Mouse (Mus musculus) kidney, embryonic 16.5 days (tissue): Measurements from ENCODE around the gene Arrdc1. TPM values are rescaled to one million over a fixed set of nuclear protein-coding genes. Genes with fewer than 3 reads are reported as not detected.
"Not testable (repeated sequence)": the region's sequence is repeated elsewhere in the genome, so short reads cannot be mapped to it uniquely, and the experiment has no call there.

Experiments used
- ATAC-seq: fragments of 200-750 bp; cut with Nextera tagmentation; 2 replicates; pipeline ENCODE4 v1.8.0; 2017; ENCODE audit warnings: moderate TSS enrichment; ENCODE audit not compliant: low FRiP score, low TSS enrichment
- H3K27ac ChIP-seq: fragments of 300-500 bp; sonication (generic); 2 replicates; pipeline ENCODE4 v1.5.1; 2014; ENCODE audit warnings: low read length
- H3K27me3 ChIP-seq: fragments of 300-500 bp; sonication (generic); 2 replicates; pipeline ENCODE4 v1.6.1; 2014; ENCODE audit warnings: low read length, control low read depth, mixed read lengths; ENCODE audit not compliant: insufficient read depth
- H3K36me3 ChIP-seq: fragments of 300-500 bp; sonication (generic); 2 replicates; pipeline ENCODE4 v1.6.1; 2014; ENCODE audit warnings: low read length, control low read depth, mixed read lengths; ENCODE audit not compliant: insufficient read depth
- H3K4me1 ChIP-seq: fragments of 300-500 bp; sonication (generic); 2 replicates; pipeline ENCODE4 v1.6.1; 2014; ENCODE audit warnings: low read length, control low read depth, mixed read lengths; ENCODE audit not compliant: insufficient read depth
- H3K4me2 ChIP-seq: fragments of 300-500 bp; sonication (generic); replicated peaks from 2 replicates; pipeline ENCODE4 v1.6.1; 2014; ENCODE audit warnings: low read depth, low read length
- H3K4me3 ChIP-seq: fragments of 300-500 bp; sonication (generic); 2 replicates; pipeline ENCODE4 v1.5.1; 2014; ENCODE audit warnings: mild to moderate bottlenecking, low read length
- H3K9ac ChIP-seq: fragments of 300-500 bp; sonication (generic); replicated peaks from 2 replicates; pipeline ENCODE4 v1.6.1; 2014; ENCODE audit warnings: low read length
- H3K9me3 ChIP-seq: fragments of 300-500 bp; sonication (generic); 2 replicates; pipeline ENCODE4 v1.6.1; 2016; ENCODE audit warnings: low read length, control low read depth
- WGBS: fragments of 180-500 bp; shearing (Covaris S2); extraction: QIAGEN DNeasy Blood & Tissue Kit; methylation state at CpG from one replicate; pipeline ENCODE4 v1.1.7; 2014; 5-methylcytosine and 5-hydroxymethylcytosine counted together
- polyA plus RNA-seq: library from polyadenylated mRNA; unstranded; fragments of >200 nt; fragmentation: Nextera tagmentation; extraction: Ambion mirVana; gene quantifications from 2 replicates; pipeline ENCODE4 v1.2.1, GENCODE M21; 2015

Gene Arrdc1
- 63.3 and 63.5 TPM in 2 replicates for polyA plus RNA-seq

GRCm38 (mm10) chr2:24935057-24935796, at the start of gene Arrdc1:
TSS of gene Arrdc1 (minus strand) at chr2:24935252.
- no peaks in the 10 kb centered on the region for H3K27me3 ChIP-seq
- peak within 1 kb of the TSS; percentile 90 for H3K4me2 ChIP-seq
- ATAC-seq = peak; percentile 96
- WGBS = under 1% methylated on average over 48 of the region's 49 CpGs
- H3K9me3 ChIP-seq = no peaks in the 10 kb centered on the region
- peaks cover 12% of the 10 kb centered on the region for H3K4me1 ChIP-seq
- peak within 1 kb of the TSS; percentile 76 for H3K4me3 ChIP-seq
- H3K27ac ChIP-seq = peak within 1 kb of the TSS; percentile 84
- peak within 1 kb of the TSS; percentile 79 for H3K9ac ChIP-seq
- H3K36me3 ChIP-seq = no peaks in the 10 kb centered on the region

GRCm38 (mm10) chr2:24976960-24977359, 41.9 kb upstream of the Arrdc1 start:
- Histone ChIP-seq H3K27ac (no peak overlapping the region), H3K4me1 (peaks cover 16% of the 10 kb centered on the region), H3K36me3 (peaks cover 7% of the 10 kb centered on the region), H3K9ac (no peak overlapping the region), H3K4me3 (no peak overlapping the region), H3K9me3 (no peaks in the 10 kb centered on the region), H3K4me2 (no peak overlapping the region), H3K27me3 (no peaks in the 10 kb centered on the region)
- no peak for ATAC-seq
- WGBS = 94% methylated on average over 5 of the region's 5 CpGs

- Histone ChIP-seq H3K27ac (peak within 1 kb of the TSS; percentile 95), H3K4me2 (peak within 1 kb of the TSS; percentile 98), H3K27me3 (no peaks in the 10 kb centered on the region), H3K4me1 (peaks cover 16% of the 10 kb centered on the region), H3K36me3 (peaks cover 13% of the 10 kb centered on the region), H3K4me3 (peak within 1 kb of the TSS; percentile 64), H3K9me3 (no peaks in the 10 kb centered on the region), H3K9ac (peak within 1 kb of the TSS; percentile 79)
- peak; percentile 70 for ATAC-seq
- under 1% methylated on average over 16 of the region's 16 CpGs for WGBS
These were observed 40.7 kb upstream of the Arrdc1 start, which contains the start of gene Pnpla7 for GRCm38 (mm10) chr2:24975704-24976297. TSS of gene Pnpla7 (plus strand) at chr2:24976033.

- no peaks in the 10 kb centered on the region for H3K27me3 ChIP-seq
- no peaks in the 10 kb centered on the region for H3K9me3 ChIP-seq
- peak within 1 kb of the TSS; percentile 64 for H3K4me3 ChIP-seq
- peak within 1 kb of the TSS; percentile 98 for H3K4me2 ChIP-seq
- H3K27ac ChIP-seq = peak within 1 kb of the TSS; percentile 95
- peak within 1 kb of the TSS; percentile 79 for H3K9ac ChIP-seq
- WGBS = under 1% methylated on average over 64 of the region's 64 CpGs
- peak; percentile 99 for ATAC-seq
- peaks cover 16% of the 10 kb centered on the region for H3K4me1 ChIP-seq
- peaks cover 17% of the 10 kb centered on the region for H3K36me3 ChIP-seq
These were observed 40.1 kb upstream of the Arrdc1 start, which contains the start of gene Mrpl41 for GRCm38 (mm10) chr2:24974906-24975703. TSS of gene Mrpl41 (minus strand) at chr2:24975098.

GRCm38 (mm10) chr2:24974452-24974851, 39.4 kb upstream of the Arrdc1 start:
- Histone ChIP-seq H3K4me1 (peaks cover 16% of the 10 kb centered on the region), H3K4me3 (peak overlapping the region; percentile 64), H3K27ac (peak overlapping the region; percentile 87), H3K36me3 (peaks cover 24% of the 10 kb centered on the region), H3K4me2 (peak overlapping the region; percentile 98), H3K9ac (peak overlapping the region; percentile 73)
- not testable (repeated sequence) for ATAC-seq, H3K27me3 ChIP-seq, H3K9me3 ChIP-seq
- WGBS = under 1% methylated on average over 17 of the region's 17 CpGs

GRCm38 (mm10) chr2:24970386-24970785, 35.3 kb upstream of the Arrdc1 start:
- H3K9me3 ChIP-seq = no peaks in the 10 kb centered on the region
- no peaks in the 10 kb centered on the region for H3K27me3 ChIP-seq
- peaks cover 9% of the 10 kb centered on the region for H3K4me1 ChIP-seq
- no peak for ATAC-seq
- no peak overlapping the region for H3K27ac ChIP-seq
- H3K36me3 ChIP-seq = peaks cover 58% of the 10 kb centered on the region
- H3K9ac ChIP-seq = no peak overlapping the region
- no peak overlapping the region for H3K4me3 ChIP-seq
- H3K4me2 ChIP-seq = no peak overlapping the region
- WGBS = 85% methylated on average over 4 of the region's 4 CpGs

- peaks cover 11% of the 10 kb centered on the region for H3K4me1 ChIP-seq
- H3K4me3 ChIP-seq = peak within 1 kb of the TSS; percentile 93
- peak within 1 kb of the TSS; percentile 75 for H3K27ac ChIP-seq
- H3K9me3 ChIP-seq = no peaks in the 10 kb centered on the region
- H3K27me3 ChIP-seq = no peaks in the 10 kb centered on the region
- under 1% methylated on average over 28 of the region's 28 CpGs for WGBS
- peak; percentile 89 for ATAC-seq
- H3K36me3 ChIP-seq = peaks cover 59% of the 10 kb centered on the region
- H3K9ac ChIP-seq = peak within 1 kb of the TSS; percentile 88
- peak within 1 kb of the TSS; percentile 82 for H3K4me2 ChIP-seq
These were observed 27.4 kb upstream of the Arrdc1 start, which contains the start of gene Dph7 for GRCm38 (mm10) chr2:24962304-24963000. TSS of gene Dph7 (plus strand) at chr2:24962400.

GRCm38 (mm10) chr2:24960910-24961309, 25.9 kb upstream of the Arrdc1 start:
- Histone ChIP-seq H3K27me3 (no peaks in the 10 kb centered on the region), H3K4me1 (peaks cover 11% of the 10 kb centered on the region), H3K9ac (no peak overlapping the region), H3K4me3 (no peak overlapping the region), H3K36me3 (peaks cover 56% of the 10 kb centered on the region), H3K9me3 (no peaks in the 10 kb centered on the region), H3K4me2 (no peak overlapping the region), H3K27ac (no peak overlapping the region)
- 28% methylated on average over 3 of the region's 3 CpGs for WGBS
- ATAC-seq = 0 out of 2 replicates have a peak, but pooled peaks have one; percentile 55

- Histone ChIP-seq H3K27me3 (0 out of 2 replicates have a peak, but pooled peaks cover 2% of the 10 kb centered on the region), H3K27ac (no peak overlapping the region), H3K4me1 (peaks cover 15% of the 10 kb centered on the region), H3K36me3 (peaks cover 50% of the 10 kb centered on the region), H3K9ac (no peak overlapping the region), H3K4me2 (no peak overlapping the region), H3K4me3 (no peak overlapping the region), H3K9me3 (no peaks in the 10 kb centered on the region)
- no peak for ATAC-seq
- 91% methylated on average over 4 of the region's 4 CpGs for WGBS
These were observed 17.5 kb upstream of the Arrdc1 start for GRCm38 (mm10) chr2:24952537-24953055.
